Mouse (Mus musculus) frontal cortex, postnatal 36 days (tissue): ENCODE measurements around the gene Arf6.

ENCODE experiments used
- DNase-seq, 2 experiments: peaks; one replicate each; pipeline ENCODE4 v3.0.0; 2022; ENCODE audit warnings: low spot score in 2 of 2

Gene Arf6

GRCm38 (mm10) chr12:69413303-69413702 lies 41.4 kb downstream of the Arf6 start:
- DNase-seq = no peak

GRCm38 (mm10) chr12:69414826-69415572 lies 43.0 kb downstream of the Arf6 start:
- DNase-seq = no peak

GRCm38 (mm10) chr12:69416793-69417192 lies 44.8 kb downstream of the Arf6 start:
- no peak for DNase-seq

- DNase-seq = no peak
Measured at GRCm38 (mm10) chr12:69417701-69418291, 45.8 kb downstream of the Arf6 start.

- no peak for DNase-seq
Measured at GRCm38 (mm10) chr12:69418606-69419005, 46.7 kb downstream of the Arf6 start.

- peak; percentile 8 to 29 for DNase-seq
Measured at GRCm38 (mm10) chr12:69419017-69419605, 47.2 kb downstream of the Arf6 start.

GRCm38 (mm10) chr12:69419606-69420005 lies 47.7 kb downstream of the Arf6 start:
- DNase-seq = no peak

GRCm38 (mm10) chr12:69420716-69421115 lies 48.8 kb downstream of the Arf6 start:
- DNase-seq = no peak

- DNase-seq = no peak
Measured at GRCm38 (mm10) chr12:69422827-69423537, 51.0 kb downstream of the Arf6 start.
